Mouse (Mus musculus): ENCODE data around the gene Myrf. TPM values are rescaled to one million over a fixed set of nuclear protein-coding genes. Genes with fewer than 3 reads are reported as not detected.
"Not testable (repeated sequence)": the region's sequence is repeated elsewhere in the genome, so short reads cannot be mapped to it uniquely, and the experiment has no call there.

Gene Myrf
- total and polyA plus RNA-seq, 2 experiments from 2014 or later = 2.0 to 5.9 TPM

GRCm38 (mm10) chr19:10174956-10175355 is 65.6 kb downstream of the Myrf start:
- no peak for TF ChIP-seq CTCF (IDR thresholded peaks at IDR 0.05; ENCODE audit: low read depth)
- DNase-seq (ENCODE audit: low spot score) (no peak), ATAC-seq (no peak)
- 83% methylated on average over 4 of the region's 4 CpGs for WGBS
- Histone ChIP-seq H3K4me3 (ENCODE audit: low read length) (no peak overlapping the region), H3K9ac (replicated peaks; ENCODE audit: low read length) (no peak overlapping the region), H3K36me3 (ENCODE audit: insufficient read depth, low read length) (no peaks in the 10 kb centered on the region), H3K9me3 (ENCODE audit: low read length) (no peaks in the 10 kb centered on the region), H3K4me1 (ENCODE audit: insufficient read depth, low read length) (no peaks in the 10 kb centered on the region), H3K27ac (no peak overlapping the region), H3K4me2 (ENCODE audit: low read depth, low read length) (no peak overlapping the region), H3K27me3 (ENCODE audit: insufficient read depth, low read length) (no peaks in the 10 kb centered on the region)

DNA sequence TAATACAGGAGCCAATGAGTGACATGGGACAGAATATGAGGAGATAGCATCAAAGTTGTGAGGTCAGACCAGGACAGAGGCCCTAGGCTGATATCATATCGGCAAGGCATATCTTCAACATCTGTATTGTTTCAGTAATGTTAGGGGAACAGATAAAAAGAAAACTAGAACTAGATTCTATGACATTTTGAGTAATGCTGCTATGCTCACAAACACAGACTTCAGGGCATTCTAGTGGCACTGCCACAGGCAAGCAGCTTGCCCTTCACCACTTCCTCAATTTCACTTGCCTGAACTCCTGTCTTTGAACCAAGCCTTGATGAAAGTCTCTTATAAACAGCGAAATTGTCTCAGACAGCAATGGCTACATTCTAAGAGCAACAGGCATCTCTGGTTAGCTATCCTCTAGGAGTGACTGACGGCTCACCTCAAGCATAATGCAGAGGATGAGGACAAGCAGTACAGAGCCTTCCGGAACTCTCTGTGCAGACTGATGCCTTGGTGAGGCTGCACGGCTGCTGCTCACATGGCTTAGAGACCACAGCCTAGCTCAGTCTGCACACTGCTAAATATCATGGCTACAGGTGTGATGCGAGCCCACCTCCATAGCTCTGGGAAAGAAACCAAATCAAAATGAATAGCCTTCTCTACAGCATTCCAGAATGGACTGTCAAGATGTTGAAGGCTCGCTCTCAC is 66.6 kb downstream of the Myrf start:
- Histone ChIP-seq H3K36me3 (ENCODE audit: insufficient read depth, low read length) (no peaks in the 10 kb centered on the region), H3K27ac (no peak overlapping the region), H3K4me2 (ENCODE audit: low read depth, low read length) (no peak overlapping the region), H3K27me3 (ENCODE audit: insufficient read depth, low read length) (no peaks in the 10 kb centered on the region), H3K4me1 (ENCODE audit: insufficient read depth, low read length) (no peaks in the 10 kb centered on the region), H3K9ac (replicated peaks; ENCODE audit: low read length) (no peak overlapping the region), H3K9me3 (ENCODE audit: low read length) (no peaks in the 10 kb centered on the region), H3K4me3 (ENCODE audit: low read length) (no peak overlapping the region)
- TF ChIP-seq CTCF (IDR thresholded peaks at IDR 0.05; ENCODE audit: low read depth) = no peak
- ATAC-seq (no peak), DNase-seq (ENCODE audit: low spot score) (no peak)
- 90% methylated on average over 7 of the region's 7 CpGs for WGBS

DNA sequence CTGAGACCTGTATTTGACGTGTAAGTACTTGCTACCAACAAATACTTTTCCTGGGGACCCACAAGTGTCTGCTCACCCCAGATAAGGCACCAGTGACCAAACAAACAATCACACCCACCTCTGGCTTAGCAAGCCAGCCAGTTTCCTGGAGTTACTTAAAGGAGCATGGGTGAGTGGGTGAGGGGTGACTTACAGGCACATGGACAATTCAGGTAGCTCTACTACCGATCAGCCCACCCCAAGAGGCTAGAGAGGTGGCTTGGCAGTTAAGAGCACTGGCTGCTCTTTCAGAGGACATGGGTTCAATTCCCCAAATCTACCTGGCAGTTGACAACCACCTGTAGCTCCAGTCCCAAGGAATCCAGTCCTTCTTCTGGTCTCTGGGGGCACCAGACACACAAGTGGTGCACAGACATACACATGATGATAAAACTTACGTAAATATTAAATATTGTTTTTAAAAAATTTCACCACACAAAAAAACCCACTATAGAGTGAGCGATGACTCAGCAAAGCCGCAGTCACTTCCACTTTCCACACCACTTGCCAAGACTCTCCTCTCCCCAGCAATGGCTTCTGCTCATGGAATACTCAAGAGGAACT is 67.3 kb downstream of the Myrf start:
- 92% methylated on average over 5 of the region's 5 CpGs for WGBS
- DNase-seq (ENCODE audit: low spot score) = no peak
- Histone ChIP-seq H3K4me2 (ENCODE audit: low read depth, low read length) (no peak overlapping the region), H3K36me3 (ENCODE audit: insufficient read depth, low read length) (no peaks in the 10 kb centered on the region), H3K4me1 (ENCODE audit: insufficient read depth, low read length) (no peaks in the 10 kb centered on the region), H3K4me3 (ENCODE audit: low read length) (no peak overlapping the region), H3K27ac (no peak overlapping the region), H3K9me3 (ENCODE audit: low read length) (no peaks in the 10 kb centered on the region), H3K27me3 (ENCODE audit: insufficient read depth, low read length) (no peaks in the 10 kb centered on the region), H3K9ac (replicated peaks; ENCODE audit: low read length) (no peak overlapping the region)
- ATAC-seq = no peak
- no peak for TF ChIP-seq CTCF (IDR thresholded peaks at IDR 0.05; ENCODE audit: low read depth)

DNA sequence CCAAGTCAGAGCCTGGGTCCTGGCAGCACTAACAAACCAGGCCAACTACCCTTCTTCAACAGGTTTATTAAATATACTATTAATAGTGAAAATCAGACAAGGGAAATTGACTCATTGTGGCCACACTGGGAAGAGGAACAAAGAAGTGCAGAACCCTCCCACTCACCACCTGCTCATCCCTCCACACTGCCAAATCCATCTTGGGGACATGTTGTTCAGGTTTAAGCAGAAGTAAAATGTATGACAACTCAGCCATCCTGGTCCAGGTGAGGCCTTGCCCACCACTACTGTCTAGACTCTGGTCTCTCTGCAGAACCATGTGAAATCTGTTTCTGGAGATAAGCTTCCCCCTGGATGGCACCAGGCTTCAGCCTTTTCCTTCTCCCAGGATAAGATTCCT is 68.7 kb downstream of the Myrf start:
- ATAC-seq (no peak), DNase-seq (ENCODE audit: low spot score) (no peak)
- Histone ChIP-seq H3K27ac (no peak overlapping the region), H3K4me1 (ENCODE audit: insufficient read depth, low read length) (no peaks in the 10 kb centered on the region), H3K4me3 (ENCODE audit: low read length) (no peak overlapping the region), H3K9ac (replicated peaks; ENCODE audit: low read length) (no peak overlapping the region), H3K4me2 (ENCODE audit: low read depth, low read length) (no peak overlapping the region), H3K27me3 (ENCODE audit: insufficient read depth, low read length) (no peaks in the 10 kb centered on the region), H3K36me3 (ENCODE audit: insufficient read depth, low read length) (no peaks in the 10 kb centered on the region), H3K9me3 (ENCODE audit: low read length) (no peaks in the 10 kb centered on the region)
- TF ChIP-seq CTCF (IDR thresholded peaks at IDR 0.05; ENCODE audit: low read depth) = no peak

DNA sequence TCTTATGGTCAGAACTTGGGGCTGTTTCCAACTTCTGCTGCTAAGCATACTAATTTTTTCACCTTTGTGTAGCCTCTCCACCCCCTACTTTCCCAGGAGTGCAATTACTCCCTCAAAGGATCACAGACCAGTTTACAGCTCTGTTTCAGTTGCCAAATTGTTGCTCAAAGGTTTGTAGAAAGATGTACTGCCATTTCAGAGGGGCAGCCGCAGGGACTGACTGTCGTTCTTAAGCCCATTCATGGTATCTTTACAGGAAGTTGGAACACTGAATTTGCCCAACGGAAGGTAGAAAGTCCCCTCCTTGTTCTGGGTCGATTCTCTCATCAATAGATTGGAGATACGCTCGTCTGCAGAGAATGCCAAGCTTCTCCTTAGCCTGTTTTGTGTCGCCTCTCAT is 69.2 kb downstream of the Myrf start:
- TF ChIP-seq CTCF (IDR thresholded peaks at IDR 0.05; ENCODE audit: low read depth) = no peak

GRCm38 (mm10) chr19:10170466-10170865 is 70.1 kb downstream of the Myrf start:
- no peak for TF ChIP-seq CTCF (IDR thresholded peaks at IDR 0.05; ENCODE audit: low read depth)
- Histone ChIP-seq H3K27ac (no peak overlapping the region), H3K9me3 (ENCODE audit: low read length) (no peaks in the 10 kb centered on the region), H3K4me2 (ENCODE audit: low read depth, low read length) (no peak overlapping the region), H3K36me3 (ENCODE audit: insufficient read depth, low read length) (no peaks in the 10 kb centered on the region), H3K4me1 (ENCODE audit: insufficient read depth, low read length) (no peaks in the 10 kb centered on the region), H3K4me3 (ENCODE audit: low read length) (no peak overlapping the region), H3K27me3 (ENCODE audit: insufficient read depth, low read length) (no peaks in the 10 kb centered on the region), H3K9ac (replicated peaks; ENCODE audit: low read length) (no peak overlapping the region)
- DNase-seq (ENCODE audit: low spot score) = no peak
- no peak for ATAC-seq
- WGBS = 14% methylated on average over 1 of the region's 1 CpGs

More for the DNA sequence above, 69.2 kb downstream of the Myrf start:
- ATAC-seq (no peak), DNase-seq (ENCODE audit: low spot score) (no peak)
- H3K27me3 ChIP-seq (ENCODE audit: insufficient read depth, low read length) = no peaks in the 10 kb centered on the region
- no peak overlapping the region for H3K9ac ChIP-seq (replicated peaks; ENCODE audit: low read length)
- H3K36me3 ChIP-seq (ENCODE audit: insufficient read depth, low read length) = no peaks in the 10 kb centered on the region
- H3K9me3 ChIP-seq (ENCODE audit: low read length) = no peaks in the 10 kb centered on the region
- no peaks in the 10 kb centered on the region for H3K4me1 ChIP-seq (ENCODE audit: insufficient read depth, low read length)
- no peak overlapping the region for H3K27ac ChIP-seq
- no peak overlapping the region for H3K4me2 ChIP-seq (ENCODE audit: low read depth, low read length)
- 81% methylated on average over 7 of the region's 7 CpGs for WGBS
- H3K4me3 ChIP-seq (ENCODE audit: low read length) = no peak overlapping the region

- not testable (repeated sequence) for DNase-seq (ENCODE audit: low spot score); H3K27ac ChIP-seq; H3K27me3 ChIP-seq (ENCODE audit: insufficient read depth, low read length); H3K9me3 ChIP-seq (ENCODE audit: low read length); ATAC-seq; H3K36me3 ChIP-seq (ENCODE audit: insufficient read depth, low read length); H3K4me1 ChIP-seq (ENCODE audit: insufficient read depth, low read length); H3K4me3 ChIP-seq (ENCODE audit: low read length); H3K4me2 ChIP-seq (ENCODE audit: low read depth, low read length); H3K9ac ChIP-seq (replicated peaks; ENCODE audit: low read length)
- WGBS = 90% methylated on average over 3 of the region's 3 CpGs
Measured at GRCm38 (mm10) chr19:10169692-10170330, 70.7 kb downstream of the Myrf start.
